ENCODE assay signal across 17 mouse cellular contexts in the genomic region with DNA sequence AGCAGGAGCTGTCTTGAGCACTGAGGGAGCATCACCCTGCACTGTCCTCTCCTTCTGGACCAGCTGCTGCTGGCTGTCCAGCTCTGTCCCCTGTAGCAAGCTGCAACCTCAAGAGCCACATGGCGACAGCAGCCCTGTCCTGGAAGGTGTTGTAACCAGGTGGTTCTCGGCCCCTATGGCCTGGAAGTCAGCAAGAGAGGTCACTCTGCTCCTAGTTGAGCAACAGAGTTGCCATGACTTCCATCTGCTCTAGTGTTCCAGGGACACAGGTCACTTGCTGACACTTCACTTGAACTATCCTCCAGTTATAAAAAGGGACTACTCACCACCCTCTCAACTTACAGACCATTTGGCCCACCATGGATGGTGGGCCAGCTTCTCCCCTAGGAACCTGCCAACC.
DNase-seq lines count a peak whose midpoint lies in the region; ATAC-seq and TF ChIP-seq lines count a peak whose summit lies in the region.
"Had no signal": no experiment of that assay in that cellular context is flagged by ENCODE, and none has a peak within 500 bp of the region (broad histone marks: within the 10 kb centered on the region; RNA-seq: fewer than 3 reads in every experiment).

No protein-coding gene starts in this region.

- H3K27me3 ChIP-seq in forebrain, embryonic 13.5 days, result no peaks in the 10 kb centered on the region
- H3K27me3 ChIP-seq: embryonic facial prominence, embryonic 12.5 days had no signal

- ATAC-seq in forebrain, embryonic 13.5 days, result no peak
- ATAC-seq: forebrain, embryonic 16.5 days had no signal

- no peak; the same call in 1 of the 2 replicates for TF ChIP-seq CTCF in gastrocnemius, adult 2 months (IDR thresholded peaks at IDR 0.05)
- TF ChIP-seq CTCF in layer of hippocampus, adult 2 months (conservative IDR thresholded peaks at IDR 0.05), result 0 out of 2 replicates have a peak, but pooled peaks have one; percentile 23

- H3K4me3 ChIP-seq in gastrocnemius, adult 2 months, result no peak overlapping the region
- H3K4me3 ChIP-seq in layer of hippocampus, adult 2 months, result no peak overlapping the region
- no peak overlapping the region for H3K4me3 ChIP-seq in forebrain, embryonic 13.5 days
- H3K4me3 ChIP-seq: embryonic facial prominence, embryonic 12.5 days; heart, embryonic 12.5 days; hindbrain, embryonic 10.5 days had no signal

- no peaks in the 10 kb centered on the region for H3K36me3 ChIP-seq in forebrain, embryonic 13.5 days (ENCODE audit: poor library complexity, severe bottlenecking)
- H3K36me3 ChIP-seq: embryonic facial prominence, embryonic 12.5 days; heart, embryonic 12.5 days; hindbrain, embryonic 10.5 days had no signal

- intact Hi-C loops in gastrocnemius, adult 2 months (cut with DNase I), result no loop called here

- H3K27ac ChIP-seq in gastrocnemius, adult 2 months, result peak overlapping the region; percentile 91
- no peak overlapping the region for H3K27ac ChIP-seq in layer of hippocampus, adult 2 months
- no peak overlapping the region for H3K27ac ChIP-seq in forebrain, embryonic 13.5 days
- H3K27ac ChIP-seq: embryonic facial prominence, embryonic 12.5 days; hindbrain, embryonic 10.5 days; hindbrain, embryonic 14.5 days had no signal

- H3K4me1 ChIP-seq in forebrain, embryonic 13.5 days, result 0 out of 2 replicates have a peak, but pooled peaks cover 3% of the 10 kb centered on the region
- H3K4me1 ChIP-seq: embryonic facial prominence, embryonic 12.5 days; hindbrain, embryonic 10.5 days had no signal

- peak; percentile 60 for DNase-seq in gastrocnemius, adult 2 months
- DNase-seq in gastrocnemius, postnatal 10 days, result no peak
- no peak for DNase-seq in layer of hippocampus, adult 2 months (ENCODE audit: low spot score in 2 of 2)
- DNase-seq in layer of hippocampus, adult 9-10 months (ENCODE audit: low spot score), result no peak
- DNase-seq in lung, postnatal 10 days, result peak; percentile 19
- DNase-seq in lung, postnatal 14 days, result no peak
- DNase-seq in skeletal muscle tissue, adult 2 months (ENCODE audit: low read depth, low spot score), result peak; percentile 62
- DNase-seq: adrenal gland, postnatal 10 days; cerebellum, adult 11 months; cerebellum, adult 8-10 months; cerebellum, postnatal 14 days had no signal

- H3K9me3 ChIP-seq in forebrain, embryonic 13.5 days (replicated peaks), result no peaks in the 10 kb centered on the region
- H3K9me3 ChIP-seq: embryonic facial prominence, embryonic 12.5 days; heart, embryonic 12.5 days; hindbrain, embryonic 10.5 days had no signal

- H3K4me2 ChIP-seq in forebrain, embryonic 13.5 days, result no peak overlapping the region
- H3K4me2 ChIP-seq: embryonic facial prominence, embryonic 12.5 days; heart, embryonic 12.5 days; hindbrain, embryonic 14.5 days had no signal

- H3K9ac ChIP-seq in forebrain, embryonic 13.5 days, result no peak overlapping the region
- H3K9ac ChIP-seq: embryonic facial prominence, embryonic 12.5 days; heart, embryonic 12.5 days; hindbrain, embryonic 14.5 days had no signal

- 93% methylated on average over 2 of the region's 2 CpGs for WGBS in forebrain, embryonic 13.5 days

Comparison
In these comparisons a context has a peak if more than half of its experiments do, and no peak if none do; other contexts are left out.
1. DNase-seq: peak in gastrocnemius, adult 2 months (single experiment), lung, postnatal 10 days (single experiment) and skeletal muscle tissue, adult 2 months (single experiment); none in gastrocnemius, postnatal 10 days (single experiment), layer of hippocampus, adult 2 months (0 of 2), layer of hippocampus, adult 9-10 months (single experiment) and lung, postnatal 14 days (single experiment).